Mouse (Mus musculus) mouse embryonic stem cell (cell line): ENCODE data around the gene Mageb3.
"Not testable (repeated sequence)": the region's sequence is repeated elsewhere in the genome, so short reads cannot be mapped to it uniquely, and the experiment has no call there.

ENCODE experiments used
- in situ Hi-C, 2 experiments: fragments of 300-500 bp; cut with MboI; formaldehyde crosslinking; loops; 1 replicate in 1 of 2; 3 replicates in 1 of 2; pipeline ENCODE4 v1.14.3; 2019 to 2020; ENCODE audit warnings: low sequenced_read_pairs in 2 of 2, low pct_unique_long_range_greater_than_20kb in 1 of 2, mixed read lengths in 1 of 2; ENCODE audit not compliant: unreplicated experiment in 1 of 2

The Mageb3 gene

DNA sequence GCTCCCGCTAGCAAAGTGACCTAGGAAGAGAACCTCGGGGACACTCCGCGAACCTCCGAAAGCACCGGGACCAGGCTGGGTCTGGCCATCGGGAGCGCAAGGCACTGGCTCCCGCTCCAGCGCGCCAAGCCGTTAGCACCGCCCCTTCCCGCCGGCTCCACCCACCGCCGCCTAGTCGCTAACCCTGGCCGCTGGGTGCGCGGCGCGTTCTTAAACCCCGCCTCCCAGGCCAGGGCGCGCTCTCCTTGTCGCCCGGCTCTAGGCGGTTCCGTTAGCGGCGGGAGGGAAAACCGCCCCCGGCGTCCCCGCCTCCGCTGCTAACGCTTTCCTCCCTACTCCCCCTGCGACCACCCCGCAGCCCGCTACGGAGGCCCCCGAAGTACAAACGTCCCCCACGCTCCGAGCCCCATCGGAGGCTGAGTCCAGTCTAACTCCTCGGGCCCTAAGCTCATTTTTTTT is at the start of gene Mageb3, which contains the start of gene Ctdspl2:
TSS of gene Mageb3 (minus strand) at position 328 of the 459 bp plus-strand sequence.
TSS of gene Ctdspl2 (plus strand) at position 237 of the 459 bp plus-strand sequence.
- in situ Hi-C loops, result no loop called here

DNA sequence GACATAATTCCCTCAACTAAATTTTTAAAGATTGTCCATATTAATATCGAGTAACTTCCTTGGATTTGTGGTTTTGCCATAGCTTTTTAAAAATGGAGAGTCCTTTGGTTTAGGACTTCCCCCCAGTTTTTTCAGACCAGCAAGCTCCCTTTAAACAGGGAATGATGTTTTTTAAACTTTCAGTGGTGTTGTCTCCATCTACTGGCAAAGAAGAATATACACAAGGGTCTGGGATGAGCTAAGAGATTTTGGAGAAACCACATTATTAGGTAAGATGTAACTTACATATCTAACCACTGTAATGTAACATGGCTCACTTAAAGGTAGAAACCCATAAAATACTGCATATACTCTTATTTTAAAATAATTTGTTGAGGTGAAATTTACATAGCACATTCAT is 39.8 kb upstream of the Mageb3 start:
- in situ Hi-C loops, result no loop called here

DNA sequence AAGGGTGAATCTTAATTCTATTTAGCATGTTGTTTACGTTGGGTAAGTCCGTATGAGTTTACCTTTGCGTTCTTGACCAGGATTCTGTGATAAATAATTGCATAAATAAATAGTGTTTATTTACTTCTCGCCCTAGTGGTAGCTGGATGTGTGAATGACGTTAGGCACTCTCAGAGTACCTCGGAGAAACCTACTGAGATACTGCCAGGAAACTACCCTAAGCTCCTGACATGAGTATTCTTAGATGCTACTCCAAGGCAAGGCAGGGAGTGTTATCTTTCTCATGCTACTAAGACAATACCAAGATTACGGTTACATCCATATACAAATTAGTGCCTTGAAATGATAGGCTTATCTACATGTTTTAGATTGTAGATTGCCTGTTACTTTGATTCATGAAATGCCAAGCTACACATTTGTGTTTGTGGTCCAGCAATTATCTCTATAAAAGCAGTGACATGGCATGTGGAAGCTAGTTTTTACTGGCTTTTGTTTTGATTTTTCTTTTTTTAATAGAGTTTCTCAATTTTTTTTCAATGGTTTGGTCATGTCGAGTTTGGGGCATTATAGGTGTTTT is 1.4 kb upstream of the Mageb3 start:
- in situ Hi-C loops, result no loop called here

DNA sequence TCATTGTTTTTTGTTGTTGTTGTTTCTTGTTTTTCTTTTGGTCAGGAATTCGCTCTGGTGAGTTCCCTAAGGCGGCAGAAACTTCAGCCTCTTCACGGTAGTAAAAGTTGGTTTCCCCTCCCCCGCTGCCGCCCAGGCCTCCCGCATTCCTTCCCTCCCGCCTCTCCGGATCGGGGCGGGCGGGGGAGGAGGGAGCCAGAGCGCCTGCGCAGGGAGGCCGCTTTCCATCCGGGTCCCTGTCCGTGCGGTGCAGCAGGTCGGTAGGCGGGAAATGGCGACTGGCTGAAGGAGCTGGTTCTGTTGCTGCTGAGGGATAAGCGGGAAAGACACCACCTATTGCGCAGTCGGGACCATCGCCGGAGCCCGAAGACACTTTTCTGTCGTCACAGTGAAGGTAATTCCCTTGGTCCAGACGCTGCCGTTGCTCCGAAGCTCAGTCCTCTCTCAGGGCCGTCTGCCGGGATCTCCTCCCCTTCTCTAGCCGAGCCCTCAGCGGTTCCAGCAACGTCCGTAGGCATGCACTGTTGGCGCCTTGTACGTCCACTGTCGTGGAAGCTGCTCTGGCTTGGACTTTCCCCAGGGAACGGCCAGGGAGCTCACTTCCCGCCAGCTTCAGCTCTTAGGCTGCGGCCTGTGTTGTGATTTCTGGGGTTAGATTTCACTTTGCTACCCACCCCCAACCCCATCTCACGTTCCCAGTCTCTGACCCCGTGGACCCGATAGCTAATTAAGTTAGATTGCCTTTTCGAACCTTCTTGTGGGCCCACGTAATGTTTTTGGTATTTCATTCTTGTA is 529 bp upstream of the Mageb3 start:
- in situ Hi-C loops, result no loop called here

DNA sequence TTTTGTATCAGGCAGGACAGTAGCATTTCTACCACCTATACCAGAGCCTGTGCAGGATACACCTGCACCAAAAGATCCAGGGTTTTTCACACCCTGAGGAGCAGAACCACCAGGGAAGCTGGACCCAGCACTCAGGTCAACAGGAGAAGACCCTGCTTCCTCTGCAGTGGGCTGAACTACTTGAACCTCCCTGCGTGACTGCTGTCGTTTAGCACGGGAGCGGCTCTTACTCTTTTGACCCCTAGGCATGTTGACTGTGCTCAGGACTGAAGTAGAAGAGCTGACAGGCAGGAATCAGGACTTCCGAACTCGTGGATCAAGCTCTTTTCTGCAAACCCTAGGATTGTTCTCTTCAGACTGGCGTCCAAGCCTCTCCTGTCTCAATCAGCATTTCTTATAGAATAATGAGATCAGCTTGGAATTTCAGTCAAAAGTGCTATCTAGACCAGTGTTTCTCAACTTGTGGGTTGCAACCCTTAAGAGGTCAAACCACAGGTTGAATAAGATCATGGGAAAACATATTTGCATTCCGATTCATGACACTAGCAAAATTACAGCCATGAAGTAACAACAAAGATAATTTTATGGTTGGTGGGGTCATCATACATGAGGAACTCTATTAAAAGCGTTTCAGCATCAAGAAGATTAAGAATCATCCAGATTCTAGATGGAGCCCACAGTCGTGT is 778 bp downstream of the Mageb3 start:
- in situ Hi-C loops, result no loop called here

DNA sequence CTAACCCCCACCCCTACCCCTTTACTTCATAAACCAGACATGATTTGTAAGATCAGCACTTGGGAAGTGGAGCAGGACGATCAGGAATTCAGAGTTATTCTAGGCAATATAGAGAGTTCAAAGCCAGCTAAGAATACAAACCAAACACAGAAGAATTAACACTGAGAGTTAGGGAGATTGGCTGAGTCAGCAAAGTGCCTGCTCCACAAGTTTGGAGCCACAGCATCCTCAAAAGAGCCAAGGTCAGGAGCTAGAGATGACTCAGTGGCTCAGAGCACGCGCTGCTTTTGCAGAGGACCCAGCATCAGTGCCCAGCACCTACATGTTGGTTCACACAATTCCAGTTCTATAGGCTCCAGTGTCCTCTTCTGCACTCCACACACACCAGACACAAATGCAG is 12.5 kb downstream of the Mageb3 start:
- in situ Hi-C loops, result no loop called here

DNA sequence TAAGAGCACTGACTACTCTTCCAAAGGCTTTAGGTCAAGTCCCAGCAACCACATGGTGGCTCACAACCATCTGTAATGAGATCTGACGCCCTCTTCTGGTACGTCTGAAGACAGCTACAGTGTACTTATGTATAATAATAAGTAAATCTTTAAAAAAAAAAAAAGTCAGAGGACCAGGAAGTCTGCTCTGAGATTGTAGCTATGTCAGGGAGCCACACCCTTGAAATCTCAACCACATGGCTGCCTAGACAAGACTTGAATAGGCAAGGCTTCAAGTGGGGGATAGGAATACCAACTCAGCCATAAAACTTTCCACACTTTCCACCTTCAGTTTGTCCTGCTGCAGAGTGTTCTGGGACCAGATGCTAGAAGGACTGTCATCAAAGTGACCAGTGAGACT is 18.3 kb downstream of the Mageb3 start:
- in situ Hi-C loops, result not testable (repeated sequence)

DNA sequence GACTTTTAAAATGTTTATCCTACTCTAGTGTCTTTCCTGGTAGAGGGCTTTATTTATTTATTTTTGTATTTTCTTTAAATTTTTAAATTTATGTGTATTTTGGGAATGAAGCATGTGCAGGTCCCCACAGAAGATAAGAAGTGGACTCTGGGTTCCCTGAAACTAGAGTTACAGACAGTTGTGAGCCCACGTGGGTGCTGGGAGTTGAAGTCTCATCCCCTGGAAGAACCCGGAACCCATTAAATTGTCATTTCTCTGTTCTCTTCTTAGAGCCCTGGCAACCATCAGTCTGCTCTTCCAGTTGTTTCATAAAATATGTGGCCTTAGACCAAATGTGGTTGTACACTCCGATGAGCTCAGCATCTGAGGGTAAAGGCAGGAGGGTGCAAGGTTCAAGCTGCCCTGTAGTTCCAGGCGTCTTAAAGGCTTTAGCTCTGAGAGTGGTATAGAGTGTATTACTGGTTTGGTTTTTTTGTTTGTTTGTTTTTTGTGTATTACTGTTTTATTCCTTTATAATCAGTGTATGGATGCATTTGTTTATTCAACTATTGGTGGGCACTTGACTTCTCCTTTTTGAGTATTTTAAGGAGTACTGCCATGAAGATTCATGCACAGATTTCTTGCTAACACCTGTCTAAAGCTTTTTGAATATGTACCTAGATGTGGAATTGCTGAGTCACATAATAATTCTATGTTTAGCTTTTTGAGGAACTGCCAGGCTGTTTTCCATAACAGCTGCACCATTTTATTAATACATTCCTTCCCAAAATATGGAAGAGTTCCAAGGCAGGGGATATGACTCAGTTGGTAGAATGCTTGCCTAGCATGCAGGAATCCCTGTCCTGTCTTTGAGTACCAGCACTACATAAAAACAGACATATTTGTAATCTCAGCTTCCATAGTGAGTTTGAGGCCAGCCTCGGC is 39.6 kb downstream of the Mageb3 start:
- in situ Hi-C loops, result no loop called here

DNA sequence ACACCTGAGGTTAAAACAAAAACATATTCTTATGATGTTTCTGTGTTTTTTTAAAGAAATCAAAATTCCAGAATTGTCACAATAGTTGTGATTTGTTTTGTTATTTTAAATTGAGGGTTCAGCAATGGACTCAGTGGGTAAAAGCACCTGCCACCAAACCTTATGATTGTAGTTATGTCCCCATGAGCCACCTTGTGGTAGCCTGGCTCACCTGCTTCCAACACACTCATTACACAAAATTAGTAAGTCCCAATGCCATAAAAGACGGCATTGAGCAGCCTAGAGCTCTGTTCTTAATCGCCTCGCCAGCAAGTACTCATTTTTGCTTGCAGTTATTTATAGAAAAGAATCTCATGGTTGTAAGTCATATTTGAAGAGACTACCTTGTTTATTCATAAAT is 45.9 kb downstream of the Mageb3 start:
- in situ Hi-C loops, result no loop called here
